Mouse (Mus musculus) neutrophil, adult 65 days (primary cell): Measurements from ENCODE around the gene Drap1. TPM values are rescaled to one million over a fixed set of nuclear protein-coding genes. Genes with fewer than 3 reads are reported as not detected.

Source experiments
- total RNA-seq: library from RNA; stranded (reverse); gene quantifications from 2 replicates; pipeline ENCODE4 v1.2.4, GENCODE M21; 2023

The Drap1 gene
- 102 and 116 TPM in 2 replicates for total RNA-seq

GRCm38 (mm10) chr19:5424782-5425741, at the start of gene Drap1, which contains the start of gene AI837181:
Gene Drap1 (minus strand): TSS chr19:5424979.
Gene AI837181 (plus strand): TSS chr19:5425144.

GRCm38 (mm10) chr19:5473720-5474119, 48.9 kb upstream of the Drap1 start, which contains the start of gene Efemp2:
Gene Efemp2 (plus strand): TSS chr19:5473954.

GRCm38 (mm10) chr19:5468374-5468773, 43.6 kb upstream of the Drap1 start, which contains the start of gene Ctsw:
Gene Ctsw (minus strand): TSS chr19:5468507.

GRCm38 (mm10) chr19:5460465-5460911, 35.7 kb upstream of the Drap1 start, which contains the start of gene Fibp:
Gene Fibp (plus strand): TSS chr19:5460615.

GRCm38 (mm10) chr19:5457746-5458442, 33.1 kb upstream of the Drap1 start, which contains the start of gene Ccdc85b:
Gene Ccdc85b (minus strand): TSS chr19:5457894.

GRCm38 (mm10) chr19:5447515-5448353, 23.0 kb upstream of the Drap1 start, which contains the start of gene Fosl1:
Gene Fosl1 (plus strand): TSS chr19:5447547.

GRCm38 (mm10) chr19:5402293-5402692, 22.5 kb downstream of the Drap1 start, which contains the start of gene Tsga10ip:
Gene Tsga10ip (minus strand): TSS chr19:5402526.

GRCm38 (mm10) chr19:5388588-5389242, 36.1 kb downstream of the Drap1 start, which contains the start of gene Sart1:
Gene Sart1 (minus strand): TSS chr19:5388703.

Other genes with a start within 250 kb of the Drap1 start
- gene Pacs1, start 151.9 kb downstream of the Drap1 start, total RNA-seq: 101 and 135 TPM in 2 replicates
- 206 and 260 TPM in 2 replicates for gene Sf3b2, start 129.5 kb downstream of the Drap1 start, total RNA-seq
- not detected in 2 replicates for gene Gal3st3, start 126.6 kb downstream of the Drap1 start, total RNA-seq
- not detected in 2 replicates for gene Catsper1, start 89.2 kb downstream of the Drap1 start, total RNA-seq
- gene Cst6, start 75.4 kb downstream of the Drap1 start, total RNA-seq: not detected in 2 replicates
- 25.6 and 30.1 TPM in 2 replicates for gene Eif1ad, start 58.2 kb downstream of the Drap1 start, total RNA-seq
- gene Banf1, start 57.8 kb downstream of the Drap1 start, total RNA-seq: 53.8 TPM in 2 replicates
- 131 and 134 TPM in 2 replicates for gene Sart1, start 36.3 kb downstream of the Drap1 start, total RNA-seq
- 0.95 TPM in 1 of 2 replicates, not detected in the other for gene Tsga10ip, start 22.5 kb downstream of the Drap1 start, total RNA-seq
- 30.0 and 39.2 TPM in 2 replicates for gene AI837181, start 165 bp upstream of the Drap1 start, total RNA-seq
- 73.4 and 88.0 TPM in 2 replicates for gene Fosl1, start 22.6 kb upstream of the Drap1 start, total RNA-seq
- gene Ccdc85b, start 32.9 kb upstream of the Drap1 start, total RNA-seq: 0.98 and 1.6 TPM in 2 replicates
- gene Fibp, start 35.6 kb upstream of the Drap1 start, total RNA-seq: 48.7 and 54.0 TPM in 2 replicates
- 0.51 TPM in 1 of 2 replicates, not detected in the other for gene Ctsw, start 43.5 kb upstream of the Drap1 start, total RNA-seq
- 0.79 TPM in 1 of 2 replicates, not detected in the other for gene Efemp2, start 49.0 kb upstream of the Drap1 start, total RNA-seq
- 11.7 and 16.5 TPM in 2 replicates for gene Mus81, start 63.4 kb upstream of the Drap1 start, total RNA-seq
- 1,517 and 1,622 TPM in 2 replicates for gene Cfl1, start 65.5 kb upstream of the Drap1 start, total RNA-seq
- gene 1700020D05Rik, start 78.8 kb upstream of the Drap1 start, total RNA-seq: not detected in 2 replicates
- gene Snx32, start 85.6 kb upstream of the Drap1 start, total RNA-seq: 1.5 and 2.2 TPM in 2 replicates
- gene Ovol1, start 135.7 kb upstream of the Drap1 start, total RNA-seq: 0.16 TPM in 1 of 2 replicates, not detected in the other
- 59.9 and 83.2 TPM in 2 replicates for gene Ap5b1, start 143.0 kb upstream of the Drap1 start, total RNA-seq
- 134 and 135 TPM in 2 replicates for gene Rnaseh2c, start 176.9 kb upstream of the Drap1 start, total RNA-seq
- gene Kat5, start 185.3 kb upstream of the Drap1 start, total RNA-seq: 84.1 and 85.2 TPM in 2 replicates
- 91.9 and 100 TPM in 2 replicates for gene Rela, start 212.5 kb upstream of the Drap1 start, total RNA-seq
- 199 and 219 TPM in 2 replicates for gene Sipa1, start 238.7 kb upstream of the Drap1 start, total RNA-seq